In the genomic region with DNA sequence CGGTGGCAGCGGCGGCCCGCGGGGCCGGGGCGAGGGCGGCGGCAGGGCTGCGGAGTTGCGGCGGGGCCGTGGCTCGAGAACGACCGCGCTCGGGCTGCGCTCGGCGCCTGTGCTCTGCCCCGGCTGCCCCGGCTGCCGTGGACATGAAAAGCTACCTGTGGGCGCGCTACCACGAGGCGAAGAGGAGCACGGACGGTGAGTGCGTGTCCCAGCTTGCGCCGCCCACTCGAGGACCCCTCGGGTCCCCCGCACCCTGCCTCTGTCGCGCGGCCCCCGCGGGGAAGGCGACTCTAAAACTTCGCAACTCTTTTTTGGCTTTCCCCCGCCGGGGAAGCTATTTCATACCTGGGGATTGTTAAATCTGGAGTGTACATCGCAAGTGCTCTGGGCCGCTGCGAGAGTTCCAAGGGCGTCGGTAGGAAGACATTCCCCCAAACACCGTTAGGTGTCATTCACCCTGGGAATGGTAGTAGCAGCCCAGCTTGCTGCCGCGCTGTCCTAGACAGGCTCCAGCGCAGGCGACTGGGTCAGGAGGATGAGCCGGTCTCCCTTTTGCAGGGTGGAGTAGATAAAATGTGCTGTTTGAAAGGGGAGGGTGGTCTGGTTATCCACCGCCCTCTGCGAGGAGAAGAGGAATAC, we compare ENCODE assay signal across 8 mouse cellular contexts. TPM values are rescaled to one million over a fixed set of nuclear protein-coding genes. Genes with fewer than 3 reads are reported as not detected.
A peak's percentile ranks its signal among the peaks of the same experiment; 100 is the strongest.
DNase-seq lines count a peak whose midpoint lies in the region; ATAC-seq and TF ChIP-seq lines count a peak whose summit lies in the region.

No protein-coding gene starts in this region.

- ATAC-seq in heart, embryonic 16.5 days (replicated peaks; ENCODE audit: extremely low read depth, insufficient read depth, low FRiP score): peak; percentile 18; the same call in 1 of the 2 replicates

- DNase-seq in cerebellum, adult 2 months: peak; percentile 59 to 65
- no peak for DNase-seq in cerebellum, adult 11-12 months
- DNase-seq in MEL (ENCODE audit: low read depth, low spot score): peak; percentile 68
- peak; percentile 43 for DNase-seq in embryo, embryonic 9.5 days (ENCODE audit: extremely low spot score)
- peak; percentile 50 for DNase-seq in kidney, postnatal 14 days
- peak; percentile 42 for DNase-seq in splenic B cell, adult 2 months (ENCODE audit: low read depth, low spot score)

- peak overlapping the region; percentile 79 for H3K9ac ChIP-seq in MEL (ENCODE audit: control insufficient read depth, low read depth, low read length, poor library complexity, severe bottlenecking)
- H3K9ac ChIP-seq in heart, embryonic 16.5 days (ENCODE audit: low read length): peak overlapping the region; percentile 96

- TF ChIP-seq CTCF in cerebellum, adult 2 months (IDR thresholded peaks at IDR 0.05; ENCODE audit: borderline replicate concordance, insufficient read depth, low read depth, low read length): no peak
- TF ChIP-seq CTCF in MEL (IDR thresholded peaks at IDR 0.05 in 2 of 3, conservative IDR thresholded peaks at IDR 0.05 in 1 of 3; ENCODE audit: control insufficient read depth in 1 of 3, insufficient read depth in 1 of 3, low read depth in 2 of 3, low read length in 3 of 3, poor library complexity in 1 of 3, severe bottlenecking in 1 of 3): no peak

- H3K36me3 ChIP-seq in MEL (ENCODE audit: control insufficient read depth in 1 of 2, insufficient read depth in 2 of 2, low read length in 2 of 2): peaks cover 0 to 24% of the 10 kb centered on the region in 2 experiments; a peak in 2 of 4 replicates
- no peaks in the 10 kb centered on the region for H3K36me3 ChIP-seq in heart, embryonic 16.5 days (ENCODE audit: control insufficient read depth, insufficient read depth)
- H3K36me3 ChIP-seq in megakaryocyte, embryonic 14.5 days (replicated peaks; ENCODE audit: low read length): no peaks in the 10 kb centered on the region
- H3K36me3 ChIP-seq in splenic B cell, adult 2 months (ENCODE audit: control insufficient read depth, insufficient read depth, low read length, poor library complexity, severe bottlenecking): no peaks in the 10 kb centered on the region

- no peaks in the 10 kb centered on the region for H3K27me3 ChIP-seq in cerebellum, adult 2 months (ENCODE audit: control insufficient read depth, insufficient read depth, low read length)
- no peaks in the 10 kb centered on the region for H3K27me3 ChIP-seq in MEL (ENCODE audit: control insufficient read depth in 1 of 2, insufficient read depth in 2 of 2, low read length in 2 of 2)
- no peaks in the 10 kb centered on the region for H3K27me3 ChIP-seq in heart, embryonic 16.5 days (ENCODE audit: control insufficient read depth, insufficient read depth, low read length)
- H3K27me3 ChIP-seq in megakaryocyte, embryonic 14.5 days (replicated peaks): no peaks in the 10 kb centered on the region
- H3K27me3 ChIP-seq in splenic B cell, adult 2 months (ENCODE audit: control insufficient read depth, insufficient read depth, low read length, poor library complexity, severe bottlenecking): no peaks in the 10 kb centered on the region

- peak overlapping the region; percentile 59 for H3K4me3 ChIP-seq in cerebellum, adult 2 months (replicated peaks; ENCODE audit: insufficient read depth, low read depth, low read length)
- peak overlapping the region; percentile 75 to 97 for H3K4me3 ChIP-seq in MEL (ENCODE audit: control insufficient read depth in 1 of 2, insufficient read depth in 1 of 2, low read depth in 2 of 2, low read length in 2 of 2)
- H3K4me3 ChIP-seq in heart, embryonic 16.5 days (ENCODE audit: low read length): peak overlapping the region; percentile 89
- H3K4me3 ChIP-seq in megakaryocyte, embryonic 14.5 days (replicated peaks): peak overlapping the region; percentile 98

- TF ChIP-seq EP300 in MEL (IDR thresholded peaks at IDR 0.05; ENCODE audit: low read depth in 1 of 2, low read length in 2 of 2): no peak

- no peak for TF ChIP-seq RAD21 in MEL (IDR thresholded peaks at IDR 0.05; ENCODE audit: low read depth, low read length)

- peak overlapping the region; percentile 95 for H3K4me2 ChIP-seq in heart, embryonic 16.5 days (ENCODE audit: low read depth, low read length)

- under 1% methylated on average over 57 of the region's 58 CpGs for WGBS in cerebellum, adult 2 months
- WGBS in heart, embryonic 16.5 days: under 1% methylated on average over 58 of the region's 58 CpGs

- peaks cover 48% of the 10 kb centered on the region for H3K79me2 ChIP-seq in MEL (ENCODE audit: control insufficient read depth, insufficient read depth, low read length, poor library complexity)

- no peaks in the 10 kb centered on the region for H3K9me3 ChIP-seq in MEL (replicated peaks; ENCODE audit: insufficient read depth, low read length)
- H3K9me3 ChIP-seq in heart, embryonic 16.5 days (replicated peaks; ENCODE audit: control insufficient read depth, low read length): no peaks in the 10 kb centered on the region
- H3K9me3 ChIP-seq in megakaryocyte, embryonic 14.5 days: no peaks in the 10 kb centered on the region

- H3K27ac ChIP-seq in cerebellum, adult 2 months (ENCODE audit: insufficient read depth, low read length): peak overlapping the region; percentile 58
- peak overlapping the region; percentile 49 for H3K27ac ChIP-seq in MEL (ENCODE audit: control insufficient read depth, low read depth, low read length)
- peak overlapping the region; percentile 82 for H3K27ac ChIP-seq in heart, embryonic 16.5 days (ENCODE audit: low read length)

- no peak for TF ChIP-seq POLR2A in cerebellum, adult 2 months (IDR thresholded peaks at IDR 0.05; ENCODE audit: borderline replicate concordance, insufficient read depth, low read length)
- no peak for TF ChIP-seq POLR2A in MEL (IDR thresholded peaks at IDR 0.05; ENCODE audit: control insufficient read depth in 1 of 2, insufficient read depth in 1 of 2, low read depth in 1 of 2, low read length in 2 of 2, poor library complexity in 1 of 2)

- H3K4me1 ChIP-seq in cerebellum, adult 2 months (ENCODE audit: control insufficient read depth, insufficient read depth, low read length): peaks cover 5% of the 10 kb centered on the region; the same call in 1 of the 2 replicates
- H3K4me1 ChIP-seq in MEL (ENCODE audit: control insufficient read depth in 1 of 2, insufficient read depth in 2 of 2, low read length in 2 of 2): peaks cover 11 to 16% of the 10 kb centered on the region in 2 experiments
- peaks cover 28% of the 10 kb centered on the region for H3K4me1 ChIP-seq in heart, embryonic 16.5 days (ENCODE audit: control insufficient read depth, insufficient read depth, low read length)
- peaks cover 57% of the 10 kb centered on the region for H3K4me1 ChIP-seq in megakaryocyte, embryonic 14.5 days

TF ChIP-seq in MEL, 35 proteins besides CTCF, POLR2A, EP300 and RAD21:
- peak; percentile 33; the same call in 1 of the 2 replicates for TF ChIP-seq SIN3A (IDR thresholded peaks at IDR 0.05; ENCODE audit: low read length)
- TF ChIP-seq KAT2A (conservative IDR thresholded peaks at IDR 0.05; ENCODE audit: low read depth, low read length): no peak
- TF ChIP-seq RCOR1 (IDR thresholded peaks at IDR 0.05; ENCODE audit: low read depth, low read length): 0 out of 2 replicates have a peak, but pooled peaks have one; percentile 26
- no peak for TF ChIP-seq GABPA (IDR thresholded peaks at IDR 0.05; ENCODE audit: low read depth, low read length)
- TF ChIP-seq MYC (IDR thresholded peaks at IDR 0.05; ENCODE audit: low read depth, low read length): peak; percentile 63; the same call in 1 of the 2 replicates
- TF ChIP-seq MAX (IDR thresholded peaks at IDR 0.05; ENCODE audit: low read length): peak; percentile 51
TF ChIP-seq in MEL: peak in this region for 4.

RNA-seq across cellular contexts. Expression of gene Nt5dc3, which starts 0.4 kb away (rescaled TPM):
- 44.2 and 48.9 TPM in 2 replicates for polyA plus RNA-seq in cerebellum, adult 2 months (2012; rRNA removed)
- 7.0 and 9.7 TPM in 2 replicates for total RNA-seq in MEL (2012; rRNA removed)
- polyA plus RNA-seq in MEL (2012; ENCODE audit: insufficient read depth in 1 of 2, insufficient read length in 2 of 2, low read depth in 1 of 2, low replicate concordance in 2 of 2, missing spikeins in 1 of 2): 10 to 100 TPM in 1 of 2 experiments, not detected in 1; 15.6 TPM
- 4.8 and 5.0 TPM in 2 replicates for polyA plus RNA-seq in heart, embryonic 16.5 days (2015; fragmentation: Nextera tagmentation; extraction: Ambion mirVana)
- polyA plus RNA-seq in megakaryocyte, embryonic 14.5 days (2012; ENCODE audit: insufficient read depth, low replicate concordance): 0.95 and 1.2 TPM in 2 replicates

RNA-seq across cellular contexts. Expression of gene Gm49358, which starts 15.5 kb away (rescaled TPM):
- polyA plus RNA-seq in cerebellum, adult 2 months (2012; rRNA removed): not detected in 2 replicates
- total RNA-seq in MEL (2012; rRNA removed): 1.3 and 1.8 TPM in 2 replicates
- not detected for polyA plus RNA-seq in MEL (2012; ENCODE audit: insufficient read depth in 1 of 2, insufficient read length in 2 of 2, low read depth in 1 of 2, low replicate concordance in 2 of 2, missing spikeins in 1 of 2)
- polyA plus RNA-seq in heart, embryonic 16.5 days (2015; fragmentation: Nextera tagmentation; extraction: Ambion mirVana): not detected in 2 replicates
- polyA plus RNA-seq in megakaryocyte, embryonic 14.5 days (2012; ENCODE audit: insufficient read depth, low replicate concordance): not detected in 2 replicates
